Mouse (Mus musculus): ENCODE results near the gene Col6a3.

Gene Col6a3

DNA sequence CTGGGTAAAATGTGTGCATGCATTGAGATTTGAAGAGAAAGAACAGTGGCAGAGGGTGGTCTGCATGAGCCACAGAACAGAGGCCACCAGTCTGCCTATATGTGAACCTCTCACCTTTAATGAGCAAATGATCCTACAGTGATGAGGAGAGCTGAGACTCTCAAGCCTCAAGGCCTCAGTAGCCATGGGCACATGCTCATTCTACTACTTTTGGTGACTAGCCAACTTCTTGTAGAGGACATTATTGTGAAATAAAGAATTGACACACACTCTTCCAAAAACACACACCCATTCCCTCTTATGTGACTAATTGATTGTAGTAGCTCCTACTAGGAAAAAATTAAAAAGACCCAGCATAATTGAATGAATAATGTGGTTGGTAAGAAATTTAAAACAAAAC, 120.0 kb downstream of the Col6a3 start:
- no peak for DNase-seq (ENCODE audit: low read depth)

DNA sequence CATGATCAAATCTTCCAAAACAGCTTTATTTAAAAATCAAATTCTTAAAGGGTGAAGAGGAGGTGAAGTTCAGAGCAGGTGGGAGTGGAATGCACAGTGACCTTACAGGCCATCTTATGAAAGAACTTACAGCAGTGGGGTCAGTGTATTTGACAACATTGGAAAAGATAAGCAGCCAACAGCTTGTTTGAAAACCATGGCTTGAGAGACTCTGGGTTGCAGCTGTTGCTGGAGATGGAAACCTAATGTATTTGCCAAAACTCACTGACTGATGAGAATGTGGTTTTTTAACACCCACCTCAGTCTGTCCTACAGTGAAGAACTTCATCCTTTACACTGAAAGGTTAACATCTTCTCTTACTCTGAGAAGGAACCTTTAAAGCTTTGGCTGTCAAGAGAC, 120.4 kb downstream of the Col6a3 start:
- no peak for DNase-seq (ENCODE audit: low read depth)

DNA sequence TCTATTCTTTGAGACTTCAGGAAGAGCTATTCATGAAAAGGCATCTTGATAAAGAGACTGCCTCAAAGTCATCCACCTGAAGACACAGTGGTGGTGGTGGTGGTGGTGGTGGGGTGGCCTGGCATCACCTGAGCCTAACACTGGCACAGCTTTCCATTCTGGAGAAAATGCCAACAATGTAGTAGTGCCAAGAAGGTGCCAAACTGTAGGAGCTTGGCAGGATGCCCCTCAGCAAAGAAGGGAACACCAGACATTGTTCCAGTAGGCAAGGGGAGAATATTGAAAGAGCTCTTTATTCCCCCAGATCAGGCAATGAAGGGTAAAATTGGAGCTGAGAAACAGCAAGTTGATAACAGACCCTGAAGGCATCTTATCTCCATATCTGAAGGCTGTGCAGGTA, 121.8 kb downstream of the Col6a3 start:
- DNase-seq (ENCODE audit: low read depth) = no peak

DNA sequence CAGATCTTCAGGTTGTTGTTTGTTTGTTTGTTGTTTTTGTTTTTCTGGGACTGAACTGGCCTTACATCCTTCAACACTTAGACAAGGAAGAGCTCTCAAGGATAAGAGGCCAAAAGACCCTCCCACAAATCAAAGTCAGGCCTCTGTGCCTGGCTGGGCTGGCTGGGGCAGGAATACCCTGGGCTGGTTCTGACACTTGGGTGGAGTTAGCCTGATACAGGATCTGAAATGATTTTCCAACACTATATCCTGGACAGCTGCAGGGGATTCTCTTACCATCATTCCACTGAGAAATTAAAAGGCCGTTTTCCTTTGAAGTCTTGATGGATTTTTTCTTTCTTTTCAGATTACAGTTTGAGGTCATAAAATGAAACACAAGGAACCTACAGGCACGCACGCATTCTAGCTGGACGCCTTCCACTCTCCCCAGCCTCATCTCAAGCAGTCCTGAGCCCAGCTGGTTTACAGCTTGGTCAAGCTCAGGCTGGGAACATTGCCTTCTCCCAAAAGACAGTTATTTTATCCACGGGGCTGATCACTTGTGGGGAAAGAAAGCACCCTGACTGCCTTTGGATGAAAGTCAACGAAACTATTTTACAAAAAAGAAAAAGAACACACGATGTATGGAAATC, 123.0 kb downstream of the Col6a3 start:
- no peak for DNase-seq (ENCODE audit: low read depth)

DNA sequence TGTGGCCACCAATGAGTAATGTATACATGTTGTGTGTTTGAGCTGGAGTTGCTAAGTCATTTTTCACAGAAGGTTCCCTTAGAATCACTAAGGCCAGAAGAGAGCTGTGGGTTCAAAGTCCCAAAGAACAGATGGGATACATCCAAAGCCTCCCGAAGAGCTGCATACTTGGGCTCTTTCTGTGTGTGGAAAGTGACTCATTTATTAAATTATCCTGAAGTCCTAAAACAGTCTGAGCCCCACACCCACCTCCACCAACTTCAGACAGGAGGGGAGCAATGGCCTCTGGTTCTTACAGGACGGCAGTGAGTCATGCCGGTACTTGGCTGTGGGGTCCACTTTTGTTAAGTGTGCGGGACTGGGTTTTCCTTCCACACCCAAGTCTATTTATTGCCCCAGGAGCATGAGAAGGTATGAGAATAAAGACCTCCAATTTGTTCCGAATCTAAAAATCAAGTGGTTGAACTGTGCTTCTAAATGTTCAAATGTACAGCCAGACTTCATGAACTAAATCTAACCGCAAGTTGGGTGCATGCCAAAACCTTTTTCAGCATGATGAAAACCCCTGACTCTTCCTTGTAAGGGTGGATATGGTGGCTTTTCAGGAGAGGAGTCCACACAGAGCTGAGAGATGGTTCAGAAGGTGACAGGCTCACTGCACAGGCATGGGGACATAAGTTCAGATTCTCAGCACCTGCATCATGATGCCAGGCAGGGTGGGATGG, 124.8 kb downstream of the Col6a3 start:
- DNase-seq (ENCODE audit: low read depth) = no peak

DNA sequence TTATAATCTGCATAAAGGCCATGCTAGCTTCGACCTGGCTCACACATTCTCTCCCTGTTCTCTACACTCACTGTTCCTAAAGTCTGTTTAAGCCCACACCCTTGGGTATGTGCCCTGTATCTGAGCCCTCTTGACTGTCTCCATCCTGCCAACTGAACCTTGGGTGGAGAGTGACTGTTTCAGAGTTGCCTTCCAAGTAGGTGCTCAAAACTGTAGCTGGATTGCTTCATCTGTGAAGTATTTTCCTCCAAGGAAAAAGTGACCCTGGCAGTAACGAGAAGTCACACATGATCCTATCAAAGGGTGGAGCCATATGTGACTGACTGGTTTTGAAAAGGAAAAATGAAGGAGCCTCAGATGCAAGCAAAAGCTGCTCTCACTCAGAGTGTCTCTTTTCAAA, 127.5 kb downstream of the Col6a3 start:
- no peak for DNase-seq (ENCODE audit: low read depth)

Measured in c-Kit-positive CD71-negative TER-119-negative erythroid progenitor cells, embryonic 14.5 days (primary cell).